ENCODE assay signal across 10 mouse cellular contexts in genomic region chr6:115065411-115066241, GRCm38 (mm10). TPM values are rescaled to one million over a fixed set of nuclear protein-coding genes. Genes with fewer than 3 reads are reported as not detected.
A peak's percentile ranks its signal among the peaks of the same experiment; 100 is the strongest.
DNase-seq lines count a peak whose midpoint lies in the region; ATAC-seq and TF ChIP-seq lines count a peak whose summit lies in the region.
"Had no signal": no experiment of that assay in that cellular context is flagged by ENCODE, and none has a peak within 500 bp of the region (broad histone marks: within the 10 kb centered on the region; RNA-seq: fewer than 3 reads in every experiment).

No protein-coding gene starts in this region.

- H3K9me3 ChIP-seq in midbrain, embryonic 14.5 days (ENCODE audit: control insufficient read depth, low read length) = no peaks in the 10 kb centered on the region
- H3K9me3 ChIP-seq in midbrain, embryonic 16.5 days (replicated peaks; ENCODE audit: control insufficient read depth, low read length, poor library complexity, severe bottlenecking) = no peaks in the 10 kb centered on the region
- H3K9me3 ChIP-seq: heart, embryonic 13.5 days; neural tube, embryonic 13.5 days had no signal

- no peak overlapping the region for H3K4me2 ChIP-seq in midbrain, embryonic 14.5 days (ENCODE audit: low read length)
- no peak overlapping the region for H3K4me2 ChIP-seq in midbrain, embryonic 16.5 days (ENCODE audit: low read length)
- H3K4me2 ChIP-seq: heart, embryonic 13.5 days; neural tube, embryonic 13.5 days had no signal

- no peaks in the 10 kb centered on the region for H3K27me3 ChIP-seq in midbrain, embryonic 14.5 days (ENCODE audit: control insufficient read depth, insufficient read depth, low read length)
- no peaks in the 10 kb centered on the region for H3K27me3 ChIP-seq in midbrain, embryonic 16.5 days (ENCODE audit: control insufficient read depth, insufficient read depth, low read depth, low read length)
- no peaks in the 10 kb centered on the region for H3K27me3 ChIP-seq in liver, adult 2 months (ENCODE audit: control insufficient read depth, insufficient read depth, low read length)
- H3K27me3 ChIP-seq: neural tube, embryonic 13.5 days had no signal

- WGBS in midbrain, embryonic 14.5 days = 47% methylated on average over 13 of the region's 13 CpGs
- 46% methylated on average over 13 of the region's 13 CpGs for WGBS in midbrain, embryonic 16.5 days
- WGBS in liver, adult 2 months = 49% methylated on average over 13 of the region's 13 CpGs

- peak; percentile 60 for DNase-seq in midbrain, embryonic 14.5 days
- DNase-seq in WW6 (ENCODE audit: low read depth, low spot score) = peak; percentile 56
- peak; percentile 79 to 87 for DNase-seq in cerebellum, postnatal 10 days
- DNase-seq in heart, postnatal 36 days = peak; percentile 20 to 40
- peak; percentile 8 for DNase-seq in liver, adult 2 months (ENCODE audit: extremely low read depth, low read depth, low spot score)
- DNase-seq in right cerebral cortex, adult 2 months (ENCODE audit: low spot score in 2 of 2) = peak; percentile 53 to 63
- peak; percentile 22 for DNase-seq in yolk sac, embryonic 10.5 days (ENCODE audit: low spot score)

- no peak for TF ChIP-seq POLR2A in liver, adult 2 months (IDR thresholded peaks at IDR 0.05; ENCODE audit: extremely low read depth, insufficient read depth, low read length)

- H3K9ac ChIP-seq in midbrain, embryonic 14.5 days (replicated peaks; ENCODE audit: low read length) = no peak overlapping the region
- H3K9ac ChIP-seq in midbrain, embryonic 16.5 days (ENCODE audit: low read depth, low read length) = no peak overlapping the region
- H3K9ac ChIP-seq in liver, adult 2 months (ENCODE audit: low read depth, low read length) = no peak overlapping the region
- H3K9ac ChIP-seq: heart, embryonic 13.5 days; neural tube, embryonic 13.5 days had no signal

- no peak overlapping the region for H3K27ac ChIP-seq in midbrain, embryonic 14.5 days (replicated peaks; ENCODE audit: low read depth, low read length)
- no peak overlapping the region for H3K27ac ChIP-seq in midbrain, embryonic 16.5 days (ENCODE audit: low read length)
- H3K27ac ChIP-seq in liver, adult 2 months (replicated peaks; ENCODE audit: insufficient read depth, low read depth, low read length) = no peak overlapping the region
- H3K27ac ChIP-seq: heart, embryonic 13.5 days; neural tube, embryonic 13.5 days had no signal

- H3K4me1 ChIP-seq in midbrain, embryonic 14.5 days (ENCODE audit: control insufficient read depth, insufficient read depth, low read length) = no peaks in the 10 kb centered on the region
- H3K4me1 ChIP-seq in midbrain, embryonic 16.5 days (ENCODE audit: control insufficient read depth, insufficient read depth, low read length) = no peaks in the 10 kb centered on the region
- H3K4me1 ChIP-seq in liver, adult 2 months (ENCODE audit: control insufficient read depth, insufficient read depth, low read length) = no peaks in the 10 kb centered on the region
- H3K4me1 ChIP-seq: heart, embryonic 13.5 days; neural tube, embryonic 13.5 days had no signal

- TF ChIP-seq CTCF in liver, adult 2 months (IDR thresholded peaks at IDR 0.05; ENCODE audit: low read depth, low read length) = peak; percentile 81

- H3K36me3 ChIP-seq in midbrain, embryonic 14.5 days (ENCODE audit: control insufficient read depth, insufficient read depth, low read length) = no peaks in the 10 kb centered on the region
- H3K36me3 ChIP-seq in midbrain, embryonic 16.5 days (ENCODE audit: control insufficient read depth, insufficient read depth, low read length) = no peaks in the 10 kb centered on the region
- no peaks in the 10 kb centered on the region for H3K36me3 ChIP-seq in liver, adult 2 months (ENCODE audit: control insufficient read depth, insufficient read depth, low read length)
- H3K36me3 ChIP-seq: heart, embryonic 13.5 days; neural tube, embryonic 13.5 days had no signal

- no peak overlapping the region for H3K4me3 ChIP-seq in midbrain, embryonic 14.5 days (replicated peaks; ENCODE audit: low read depth, low read length)
- no peak overlapping the region for H3K4me3 ChIP-seq in midbrain, embryonic 16.5 days (ENCODE audit: low read depth, low read length)
- H3K4me3 ChIP-seq in liver, adult 2 months (ENCODE audit: insufficient read depth, low read depth, low read length) = no peak overlapping the region
- H3K4me3 ChIP-seq: heart, embryonic 13.5 days; neural tube, embryonic 13.5 days had no signal

- H3K79me2 ChIP-seq in liver, adult 2 months (ENCODE audit: control insufficient read depth, insufficient read depth, low read length) = no peaks in the 10 kb centered on the region

- ATAC-seq in midbrain, embryonic 14.5 days (ENCODE audit: low FRiP score, low TSS enrichment) = no peak
- ATAC-seq in midbrain, embryonic 16.5 days = no peak

- intact Hi-C loops in heart, postnatal 36 days (cut with DNase I) = no loop called here

RNA-seq across cellular contexts. Expression of gene Tamm41, which starts 27.9 kb away (rescaled TPM):
- 53.4 and 55.1 TPM in 2 replicates for polyA plus RNA-seq in midbrain, embryonic 14.5 days (2014; fragmentation: Nextera tagmentation; extraction: Ambion mirVana)
- 47.0 and 51.5 TPM in 2 replicates for polyA plus RNA-seq in midbrain, embryonic 16.5 days (2015; fragmentation: Nextera tagmentation; extraction: Ambion mirVana)
- total RNA-seq in heart, postnatal 36 days (2021) = 10 to 100 TPM; 12.7 to 13.2 TPM
- 4.3 and 4.8 TPM in 2 replicates for total RNA-seq in liver, adult 2 months (2014; rRNA removed)
- 7.9 and 8.0 TPM in 2 replicates for polyA plus RNA-seq in liver, adult 2 months (2012; rRNA removed)

Comparison
In these comparisons a context has a peak if more than half of its experiments do, and no peak if none do; other contexts are left out.
1. DNase-seq: peak in every context shown above with its lines; median percentile 83 in cerebellum, postnatal 10 days; 60 in midbrain, embryonic 14.5 days; 58 in right cerebral cortex, adult 2 months; 56 in WW6; 30 in heart, postnatal 36 days; 22 in yolk sac, embryonic 10.5 days; 8 in liver, adult 2 months.